In the genomic region with DNA sequence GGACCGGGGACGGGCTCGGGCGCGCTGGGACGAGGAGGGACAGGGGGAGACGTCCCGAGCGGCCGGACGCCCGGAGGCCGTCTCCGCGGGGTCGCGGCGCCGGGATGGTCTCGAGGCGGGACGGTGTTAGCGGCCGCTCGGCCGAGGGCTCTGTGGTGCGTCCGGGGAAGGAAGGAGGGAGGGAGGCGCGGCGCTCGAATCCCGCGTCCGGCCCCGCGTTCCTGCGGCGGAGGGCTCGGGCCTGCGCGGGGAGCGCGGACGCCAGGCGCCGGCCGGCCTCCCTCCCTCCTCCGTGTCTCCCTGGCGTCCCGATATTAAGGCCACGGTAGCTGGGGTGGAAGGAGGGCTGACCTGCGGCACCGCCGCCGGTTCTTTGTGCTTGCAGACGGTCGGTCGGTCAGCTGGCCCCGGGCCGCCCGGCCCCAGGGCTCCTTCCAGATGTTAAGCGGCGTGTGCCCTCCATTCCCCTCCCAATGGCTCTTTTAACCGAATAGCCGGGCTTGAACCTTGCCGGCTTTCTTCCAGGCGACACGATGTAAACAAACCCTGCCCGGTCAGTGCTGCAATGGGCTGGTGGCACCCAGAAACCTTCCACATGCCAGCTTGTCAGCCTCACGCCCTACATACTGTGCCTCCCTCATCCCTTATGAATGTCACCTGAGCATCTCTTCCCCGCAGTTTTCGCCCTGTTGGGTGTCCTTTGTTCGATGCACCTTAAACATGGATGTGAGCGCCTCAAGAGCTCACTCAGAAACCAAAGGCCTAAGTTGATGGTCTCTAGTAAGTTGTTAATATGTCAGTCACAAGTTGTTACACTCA, we compare ENCODE assay signal across 8 mouse cellular contexts. TPM values are rescaled to one million over a fixed set of nuclear protein-coding genes. Genes with fewer than 3 reads are reported as not detected.
DNase-seq lines count a peak whose midpoint lies in the region; ATAC-seq lines count a peak whose summit lies in the region.

No protein-coding gene starts in this region.

- H3K36me3 ChIP-seq in forebrain, embryonic 12.5 days (replicated peaks) = no peaks in the 10 kb centered on the region
- no peaks in the 10 kb centered on the region for H3K36me3 ChIP-seq in hindbrain, embryonic 10.5 days

- peak overlapping the region; percentile 94 for H3K27ac ChIP-seq in forebrain, embryonic 12.5 days
- peak overlapping the region; percentile 98 for H3K27ac ChIP-seq in hindbrain, embryonic 10.5 days

- H3K9me3 ChIP-seq in forebrain, embryonic 12.5 days = no peaks in the 10 kb centered on the region
- no peaks in the 10 kb centered on the region for H3K9me3 ChIP-seq in hindbrain, embryonic 10.5 days

- WGBS in forebrain, embryonic 12.5 days = under 1% methylated on average over 54 of the region's 75 CpGs
- WGBS in hindbrain, embryonic 10.5 days = under 1% methylated on average over 69 of the region's 75 CpGs

- peak overlapping the region; percentile 97 for H3K9ac ChIP-seq in forebrain, embryonic 12.5 days

- H3K27me3 ChIP-seq in forebrain, embryonic 12.5 days = no peaks in the 10 kb centered on the region
- H3K27me3 ChIP-seq in hindbrain, embryonic 10.5 days (ENCODE audit: insufficient read depth, poor library complexity, severe bottlenecking) = no peaks in the 10 kb centered on the region

- DNase-seq in kidney, adult 11 months = peak; percentile 58
- no peak for DNase-seq in kidney, postnatal 4 days
- peak; percentile 54 for DNase-seq in adrenal gland, postnatal 14 days
- no peak for DNase-seq in hindbrain, embryonic 10.5 days (ENCODE audit: low spot score)
- peak; percentile 5 to 30 for DNase-seq in layer of hippocampus, postnatal 25 days (ENCODE audit: extremely low spot score in 1 of 2, low spot score in 1 of 2)
- peak; percentile 49 for DNase-seq in lung, postnatal 36 days
- peak; percentile 44 for DNase-seq in skeletal muscle tissue, adult 2 months (ENCODE audit: low read depth, low spot score)

- H3K4me2 ChIP-seq in forebrain, embryonic 12.5 days = peak overlapping the region; percentile 77

- H3K4me1 ChIP-seq in forebrain, embryonic 12.5 days = peaks cover 6% of the 10 kb centered on the region
- H3K4me1 ChIP-seq in hindbrain, embryonic 10.5 days (replicated peaks) = peaks cover 21% of the 10 kb centered on the region

- ATAC-seq in forebrain, embryonic 12.5 days (ENCODE audit: low FRiP score) = peak; percentile 86

- H3K4me3 ChIP-seq in forebrain, embryonic 12.5 days (replicated peaks) = peak overlapping the region; percentile 98
- peak overlapping the region; percentile 95 for H3K4me3 ChIP-seq in hindbrain, embryonic 10.5 days

RNA-seq across cellular contexts. Expression of gene Sec62, which starts 0.9 kb away (rescaled TPM):
- total RNA-seq in adrenal gland, postnatal 14 days (2021) = 89.3 and 92.6 TPM in 2 replicates
- 80.9 and 86.9 TPM in 2 replicates for polyA plus RNA-seq in forebrain, embryonic 12.5 days (2016; fragmentation: Nextera tagmentation; extraction: Ambion mirVana)
- polyA plus RNA-seq in hindbrain, embryonic 10.5 days (2016; fragmentation: Nextera tagmentation; extraction: Ambion mirVana) = 40.4 and 49.0 TPM in 2 replicates
- 10 to 100 TPM; 96.2 to 98.3 TPM for total RNA-seq in layer of hippocampus, postnatal 25 days (2021)

RNA-seq across cellular contexts. Expression of gene Samd7, which starts 47.5 kb away (rescaled TPM):
- total RNA-seq in adrenal gland, postnatal 14 days (2021) = not detected in 2 replicates
- not detected in 2 replicates for polyA plus RNA-seq in forebrain, embryonic 12.5 days (2016; fragmentation: Nextera tagmentation; extraction: Ambion mirVana)
- not detected in 2 replicates for polyA plus RNA-seq in hindbrain, embryonic 10.5 days (2016; fragmentation: Nextera tagmentation; extraction: Ambion mirVana)
- not detected for total RNA-seq in layer of hippocampus, postnatal 25 days (2021)

Comparison
In these comparisons a context has a peak if more than half of its experiments do, and no peak if none do; other contexts are left out.
1. DNase-seq: peak in kidney, adult 11 months (single experiment), adrenal gland, postnatal 14 days (single experiment), layer of hippocampus, postnatal 25 days (2 of 2), lung, postnatal 36 days (single experiment) and skeletal muscle tissue, adult 2 months (single experiment); none in kidney, postnatal 4 days (0 of 2) and hindbrain, embryonic 10.5 days (single experiment).